Mouse (Mus musculus): Measurements from ENCODE around the gene Armc2.

DNA sequence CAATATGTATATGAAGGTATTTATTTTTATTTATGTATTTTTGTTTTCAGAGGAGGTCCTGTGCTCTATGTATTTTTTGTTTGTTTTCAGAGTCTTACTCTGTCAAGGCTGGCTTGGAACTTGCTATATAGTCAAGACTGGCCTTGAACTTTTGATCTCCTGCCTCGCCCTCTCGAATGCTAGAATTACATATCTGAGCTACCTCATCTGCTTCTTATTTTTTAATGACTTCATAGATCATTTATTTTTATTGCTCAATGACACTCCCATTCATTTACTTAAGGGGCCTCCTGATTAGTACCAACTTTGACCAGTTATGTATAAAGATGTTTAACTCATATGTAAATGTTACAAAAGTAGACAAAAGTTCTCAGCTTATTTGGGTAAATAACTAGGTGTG lies 121.4 kb downstream of the Armc2 start:
- TF ChIP-seq EP300 (IDR thresholded peaks at IDR 0.05) (no peak), CTCF (IDR thresholded peaks at IDR 0.05) (no peak)

All from lung, postnatal 0 days (tissue).